Mouse (Mus musculus): Measurements from ENCODE around the gene Map1b.
A peak's percentile ranks its signal among the peaks of the same experiment; 100 is the strongest.

- TF ChIP-seq POLR2A (IDR thresholded peaks at IDR 0.05; ENCODE audit: insufficient read depth, low read depth, low read length) (no peak), CTCF (IDR thresholded peaks at IDR 0.05; ENCODE audit: insufficient read depth, low read depth, low read length) (0 out of 2 replicates have a peak, but pooled peaks have one; percentile 19)
Observed at GRCm38 (mm10) chr13:99375550-99375949, 140.8 kb downstream of the Map1b start.

Measured in olfactory bulb, adult 2 months (tissue).